In the genomic region with DNA sequence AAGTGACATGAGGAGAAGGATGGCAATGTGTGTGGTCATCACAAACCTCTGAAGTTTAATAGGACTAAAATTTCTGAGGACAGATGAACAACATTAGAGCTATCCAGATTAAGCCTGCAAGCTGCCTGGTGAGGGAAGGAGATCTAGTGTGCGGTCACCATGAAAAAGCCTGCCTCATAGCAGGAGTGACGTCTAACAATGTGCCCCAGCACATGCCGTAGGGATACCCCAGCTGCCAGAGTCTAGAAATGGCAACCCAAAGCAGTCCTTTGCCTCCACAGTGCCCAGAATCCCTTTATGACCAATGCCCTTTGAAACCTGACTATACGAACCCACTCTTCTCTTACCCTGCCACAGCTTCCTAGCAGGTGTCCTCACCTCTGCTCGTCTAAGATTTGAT, we compare ENCODE assay signal across 20 mouse cellular contexts. TPM values are rescaled to one million over a fixed set of nuclear protein-coding genes. Genes with fewer than 3 reads are reported as not detected.
DNase-seq lines count a peak whose midpoint lies in the region; ATAC-seq and TF ChIP-seq lines count a peak whose summit lies in the region.
"Had no signal": no experiment of that assay in that cellular context is flagged by ENCODE, and none has a peak within 500 bp of the region (broad histone marks: within the 10 kb centered on the region; RNA-seq: fewer than 3 reads in every experiment).

No protein-coding gene starts in this region.

- H3K36me3 ChIP-seq in limb, embryonic 11.5 days (ENCODE audit: control insufficient read depth, insufficient read depth, low read length) = no peaks in the 10 kb centered on the region
- no peaks in the 10 kb centered on the region for H3K36me3 ChIP-seq in limb, embryonic 10.5 days
- H3K36me3 ChIP-seq in CH12.LX (replicated peaks in 1 of 2; ENCODE audit: control insufficient read depth in 1 of 2, insufficient read depth in 1 of 2, low read length in 1 of 2) = no peaks in the 10 kb centered on the region
- H3K36me3 ChIP-seq: G1E had no signal

- no peaks in the 10 kb centered on the region for H3K4me1 ChIP-seq in limb, embryonic 11.5 days (ENCODE audit: control insufficient read depth, insufficient read depth, low read length)
- H3K4me1 ChIP-seq in limb, embryonic 10.5 days = peaks cover 10% of the 10 kb centered on the region
- H3K4me1 ChIP-seq in CH12.LX (ENCODE audit: control insufficient read depth in 1 of 2, insufficient read depth in 2 of 2) = peaks cover 19 to 45% of the 10 kb centered on the region in 2 experiments

- dilution Hi-C loops in CH12.LX (cut with MboI; ENCODE audit: extremely low pct_ligation_motif_present, extremely low pct_unique_long_range_greater_than_20kb, low sequenced_read_pairs) = no loop called here

- in situ Hi-C loops in CH12.LX (cut with MboI; ENCODE audit: low pct_ligation_motif_present, low pct_unique_long_range_greater_than_20kb, low sequenced_read_pairs) = loop anchor here (5.0 kb wide), 1 partner anchor 39 kb away; no protein-coding TSS in a partner anchor

- no peaks in the 10 kb centered on the region for H3K27me3 ChIP-seq in limb, embryonic 11.5 days (ENCODE audit: control insufficient read depth, insufficient read depth, low read length)
- no peaks in the 10 kb centered on the region for H3K27me3 ChIP-seq in limb, embryonic 10.5 days (ENCODE audit: low read depth, poor library complexity, severe bottlenecking)
- H3K27me3 ChIP-seq in CH12.LX (replicated peaks) = no peaks in the 10 kb centered on the region

- 82% methylated on average over 5 of the region's 5 CpGs for WGBS in limb, embryonic 11.5 days
- WGBS in limb, embryonic 10.5 days = 90% methylated on average over 5 of the region's 5 CpGs

- no peak overlapping the region for H3K4me3 ChIP-seq in limb, embryonic 11.5 days (ENCODE audit: low read depth, low read length)
- no peak overlapping the region for H3K4me3 ChIP-seq in limb, embryonic 10.5 days
- H3K4me3 ChIP-seq in CH12.LX (replicated peaks in 1 of 3; ENCODE audit: low read depth in 2 of 3, low read length in 2 of 3, poor library complexity in 1 of 3) = peak overlapping the region in 2 of 3 experiments; percentile 8 to 18

- 0 out of 2 replicates have a peak, but pooled peaks have one; percentile 42 for TF ChIP-seq EP300 in CH12.LX (IDR thresholded peaks at IDR 0.05; ENCODE audit: low read length)

- H3K9me3 ChIP-seq in limb, embryonic 11.5 days (ENCODE audit: control insufficient read depth, low read length) = no peaks in the 10 kb centered on the region
- H3K9me3 ChIP-seq in limb, embryonic 10.5 days (replicated peaks) = no peaks in the 10 kb centered on the region
- H3K9me3 ChIP-seq in CH12.LX (replicated peaks; ENCODE audit: low read length) = no peaks in the 10 kb centered on the region

- no peak overlapping the region for H3K4me2 ChIP-seq in limb, embryonic 11.5 days (ENCODE audit: low read depth, severe bottlenecking)
- peak overlapping the region; percentile 89 for H3K4me2 ChIP-seq in CH12.LX (ENCODE audit: insufficient read depth, low read depth, poor library complexity, severe bottlenecking)

- peak; percentile 14 for DNase-seq in limb, embryonic 11.5 days (ENCODE audit: low spot score)
- DNase-seq in limb, embryonic 10.5 days (ENCODE audit: low spot score) = no peak
- peak; percentile 32 for DNase-seq in CH12.LX (ENCODE audit: extremely low read depth)
- no peak for DNase-seq in kidney, adult 9 months
- DNase-seq: adrenal gland, adult 2 months; adrenal gland, adult 8-10 months; adrenal gland, postnatal 10 days; adrenal gland, postnatal 14 days; adrenal gland, postnatal 25 days; adrenal gland, postnatal 36 days; B cell, adult 2 months; cerebellum, adult 11 months; cerebellum, adult 11-12 months; cerebellum, adult 18-20 months; cerebellum, adult 2 months had no signal

- ATAC-seq in limb, embryonic 11.5 days (ENCODE audit: insufficient number of reproducible peaks, low FRiP score, low TSS enrichment, low read depth) = no peak
- ATAC-seq: activated CD4-positive, CD25-positive, alpha-beta regulatory T cell, adult 4 months; CD4-positive, CD25-positive, alpha-beta regulatory T cell, adult 4 months; Patski had no signal

- no peak overlapping the region for H3K27ac ChIP-seq in limb, embryonic 11.5 days (replicated peaks; ENCODE audit: low read depth, low read length)
- no peak overlapping the region for H3K27ac ChIP-seq in limb, embryonic 10.5 days
- H3K27ac ChIP-seq in CH12.LX (ENCODE audit: insufficient read depth, low read depth) = peak overlapping the region; percentile 86

- H3K9ac ChIP-seq in limb, embryonic 11.5 days (ENCODE audit: low read length) = no peak overlapping the region
- peak overlapping the region; percentile 63; the same call in 1 of the 2 replicates for H3K9ac ChIP-seq in CH12.LX (ENCODE audit: insufficient read depth, low read depth)

- TF ChIP-seq CTCF in CH12.LX (conservative IDR thresholded peaks at IDR 0.05 in 1 of 2, IDR thresholded peaks at IDR 0.05 in 1 of 2; ENCODE audit: low read depth in 2 of 2, low read length in 2 of 2) = no peak

- no peak for TF ChIP-seq RAD21 in CH12.LX (IDR thresholded peaks at IDR 0.05; ENCODE audit: low read depth, low read length)

- no peak for TF ChIP-seq POLR2A in CH12.LX (IDR thresholded peaks at IDR 0.05; ENCODE audit: low read depth, low read length)

- H3K79me2 ChIP-seq in CH12.LX (replicated peaks; ENCODE audit: control insufficient read depth, extremely low read depth, insufficient read depth, poor library complexity, severe bottlenecking) = no peaks in the 10 kb centered on the region

TF ChIP-seq in CH12.LX, 34 proteins besides CTCF, POLR2A, EP300 and RAD21:
- TF ChIP-seq GABPA (IDR thresholded peaks at IDR 0.05; ENCODE audit: insufficient replicate concordance, low read depth, low read length) (no peak), CHD2 (IDR thresholded peaks at IDR 0.05; ENCODE audit: low read length) (no peak), UBTF (IDR thresholded peaks at IDR 0.05; ENCODE audit: low read depth, low read length) (no peak), JUND (conservative IDR thresholded peaks at IDR 0.05; ENCODE audit: low read depth, low read length) (no peak), ZMIZ1 (IDR thresholded peaks at IDR 0.05; ENCODE audit: low read depth, low read length) (no peak), MAZ (IDR thresholded peaks at IDR 0.05; ENCODE audit: low read depth, low read length) (no peak), SMC3 (IDR thresholded peaks at IDR 0.05; ENCODE audit: low read depth, low read length) (no peak), TBP (conservative IDR thresholded peaks at IDR 0.05; ENCODE audit: low read depth, low read length) (no peak), ETS1 (conservative IDR thresholded peaks at IDR 0.05; ENCODE audit: low read depth, low read length) (peak; percentile 32; the same call in 1 of the 2 replicates), BHLHE40 (IDR thresholded peaks at IDR 0.05; ENCODE audit: low read depth, low read length) (peak; percentile 63), MEF2A (IDR thresholded peaks at IDR 0.05; ENCODE audit: borderline replicate concordance, low read depth, low read length) (no peak), RCOR1 (conservative IDR thresholded peaks at IDR 0.05; ENCODE audit: low read depth, low read length) (no peak), ELF1 (IDR thresholded peaks at IDR 0.05; ENCODE audit: low read depth, low read length) (no peak), IRF4 (IDR thresholded peaks at IDR 0.05; ENCODE audit: low read depth, low read length) (0 out of 2 replicates have a peak, but pooled peaks have one; percentile 32), PAX5 (IDR thresholded peaks at IDR 0.05; ENCODE audit: low read length) (no peak), MAX (IDR thresholded peaks at IDR 0.05; ENCODE audit: low read length) (peak; percentile 58; the same call in 1 of the 2 replicates), MXI1 (IDR thresholded peaks at IDR 0.05; ENCODE audit: low read depth, low read length) (0 out of 2 replicates have a peak, but pooled peaks have one; percentile 35)
TF ChIP-seq in CH12.LX: peak in this region for 5.

RNA-seq across cellular contexts. Expression of a gene that starts 46.8 kb away (rescaled TPM):
- 4.9 and 5.2 TPM in 2 replicates for polyA plus RNA-seq in limb, embryonic 11.5 days (2014; fragmentation: Nextera tagmentation; extraction: Ambion mirVana)
- 3.0 and 3.8 TPM in 2 replicates for polyA plus RNA-seq in limb, embryonic 10.5 days (2016; fragmentation: Nextera tagmentation; extraction: Ambion mirVana)
- total RNA-seq in CH12.LX (2012; rRNA removed) (0.46 and 0.68 TPM in 2 replicates), CH12.LX (2014; rRNA removed) (0.50 and 1.5 TPM in 2 replicates)
- polyA plus RNA-seq in CH12.LX (2012; ENCODE audit: insufficient read length, low read depth) = 0.37 and 0.85 TPM in 2 replicates
- polyA plus RNA-seq: C2C12; CD4-positive, CD25-positive, alpha-beta regulatory T cell, adult 4 months; G1E had no signal

Comparison
In these comparisons a context has a peak if more than half of its experiments do, and no peak if none do; other contexts are left out.
1. DNase-seq: peak in limb, embryonic 11.5 days (single experiment) and CH12.LX (single experiment); none in limb, embryonic 10.5 days (single experiment) and kidney, adult 9 months (single experiment).
2. H3K4me3 ChIP-seq: peak in CH12.LX (2 of 3); none in limb, embryonic 11.5 days (single experiment) and limb, embryonic 10.5 days (single experiment).